Mouse (Mus musculus) liver, embryonic 11.5 days (tissue): ENCODE data around the gene Eif5a. TPM values are rescaled to one million over a fixed set of nuclear protein-coding genes. Genes with fewer than 3 reads are reported as not detected.

ENCODE experiments used
- ATAC-seq: fragments of 200-750 bp; cut with Nextera tagmentation; replicated peaks from 2 replicates; pipeline ENCODE4 v1.8.0; 2017; ENCODE audit warnings: moderate number of reproducible peaks, mild to moderate bottlenecking, moderate TSS enrichment, moderate library complexity; ENCODE audit not compliant: low FRiP score
- DNase-seq: peaks from one replicate; pipeline ENCODE4 v3.0.0-alpha.2; 2017; ENCODE audit warnings: low spot score
- H3K27ac ChIP-seq: fragments of 300-500 bp; sonication (generic); 2 replicates; pipeline ENCODE4 v1.5.1; 2014; ENCODE audit warnings: mild to moderate bottlenecking, low read depth, low read length, control low read depth
- H3K27me3 ChIP-seq: fragments of 300-500 bp; sonication (generic); replicated peaks from 2 replicates; pipeline ENCODE4 v1.6.1; 2014; ENCODE audit warnings: low read length, mixed read lengths; ENCODE audit not compliant: control insufficient read depth, insufficient read depth
- H3K36me3 ChIP-seq: fragments of 300-500 bp; sonication (generic); 2 replicates; pipeline ENCODE4 v1.6.1; 2014; ENCODE audit warnings: mild to moderate bottlenecking, low read length, moderate library complexity, mixed read lengths; ENCODE audit not compliant: control insufficient read depth, insufficient read depth
- H3K4me1 ChIP-seq: fragments of 300-500 bp; sonication (generic); replicated peaks from 2 replicates; pipeline ENCODE4 v1.6.1; 2014; ENCODE audit warnings: low read length, mixed read lengths; ENCODE audit not compliant: control insufficient read depth, insufficient read depth
- H3K4me2 ChIP-seq: fragments of 300-500 bp; sonication (generic); 2 replicates; pipeline ENCODE4 v1.6.1; 2014; ENCODE audit warnings: mild to moderate bottlenecking, control low read depth, moderate library complexity
- H3K4me3 ChIP-seq: fragments of 300-500 bp; sonication (generic); 2 replicates; pipeline ENCODE4 v1.5.1; 2014; ENCODE audit warnings: low read depth, low read length, control low read depth
- H3K9ac ChIP-seq: fragments of 300-500 bp; sonication (generic); 2 replicates; pipeline ENCODE4 v1.6.1; 2014; ENCODE audit warnings: low read depth, low read length, control low read depth
- H3K9me3 ChIP-seq: fragments of 300-500 bp; sonication (generic); 2 replicates; pipeline ENCODE4 v1.6.1; 2016; ENCODE audit warnings: low read length, inconsistent platforms, mixed read lengths; ENCODE audit not compliant: control insufficient read depth
- WGBS: fragments of 180-500 bp; shearing (Covaris S2); extraction: QIAGEN DNeasy Blood & Tissue Kit; methylation state at CpG from one replicate; pipeline ENCODE4 v1.1.7; 2014; 5-methylcytosine and 5-hydroxymethylcytosine counted together
- polyA plus RNA-seq: library from polyadenylated mRNA; unstranded; fragments of >200 nt; fragmentation: Nextera tagmentation; extraction: Ambion mirVana; gene quantifications from 2 replicates; pipeline ENCODE4 v1.2.1, GENCODE M21; 2014

Eif5a gene
- polyA plus RNA-seq, 1 experiment from 2014 or later: 2,995 TPM

GRCm38 (mm10) chr11:69908645-69909044 lies 13.1 kb downstream of the Eif5a start:
- H3K27ac ChIP-seq: no peak overlapping the region
- no peak overlapping the region for H3K4me2 ChIP-seq
- H3K36me3 ChIP-seq: peaks cover 79% of the 10 kb centered on the region
- no peak for ATAC-seq
- H3K4me1 ChIP-seq: no peaks in the 10 kb centered on the region
- H3K27me3 ChIP-seq: no peaks in the 10 kb centered on the region
- WGBS: 95% methylated on average over 11 of the region's 11 CpGs
- H3K4me3 ChIP-seq: peak overlapping the region; percentile 6; the same call in 1 of the 2 replicates
- H3K9ac ChIP-seq: no peak overlapping the region
- H3K9me3 ChIP-seq: no peaks in the 10 kb centered on the region
- no peak for DNase-seq

- DNase-seq (no peak), ATAC-seq (no peak)
- 94% methylated on average over 9 of the region's 9 CpGs for WGBS
- Histone ChIP-seq H3K9ac (no peak overlapping the region), H3K27ac (no peak overlapping the region), H3K9me3 (no peaks in the 10 kb centered on the region), H3K36me3 (peaks cover 57% of the 10 kb centered on the region), H3K4me2 (no peak overlapping the region), H3K4me3 (0 out of 2 replicates have a peak overlapping the region, but pooled peaks have one; percentile 3), H3K27me3 (no peaks in the 10 kb centered on the region), H3K4me1 (peaks cover 16% of the 10 kb centered on the region)
These were observed 17.4 kb downstream of the Eif5a start for GRCm38 (mm10) chr11:69904311-69904710.

- H3K36me3 ChIP-seq: peaks cover 44% of the 10 kb centered on the region
- no peaks in the 10 kb centered on the region for H3K9me3 ChIP-seq
- DNase-seq (no peak), ATAC-seq (no peak)
- H3K4me3 ChIP-seq: peak overlapping the region; percentile 85
- WGBS: 84% methylated on average over 13 of the region's 13 CpGs
- H3K27ac ChIP-seq: 0 out of 2 replicates have a peak overlapping the region, but pooled peaks have one; percentile 1
- H3K9ac ChIP-seq: peak overlapping the region; percentile 91
- H3K27me3 ChIP-seq: no peaks in the 10 kb centered on the region
- peaks cover 21% of the 10 kb centered on the region for H3K4me1 ChIP-seq
- peak overlapping the region; percentile 94 for H3K4me2 ChIP-seq
These were observed 18.8 kb downstream of the Eif5a start for GRCm38 (mm10) chr11:69902972-69903371.

GRCm38 (mm10) chr11:69901993-69902392 lies 19.8 kb downstream of the Eif5a start:
- H3K27me3 ChIP-seq: no peaks in the 10 kb centered on the region
- H3K9ac ChIP-seq: peak overlapping the region; percentile 91
- H3K4me1 ChIP-seq: peaks cover 21% of the 10 kb centered on the region
- no peak for ATAC-seq
- H3K9me3 ChIP-seq: no peaks in the 10 kb centered on the region
- peak overlapping the region; percentile 94 for H3K4me2 ChIP-seq
- peak overlapping the region; percentile 98 for H3K27ac ChIP-seq
- H3K36me3 ChIP-seq: peaks cover 34% of the 10 kb centered on the region
- H3K4me3 ChIP-seq: peak overlapping the region; percentile 85
- under 1% methylated on average over 39 of the region's 39 CpGs for WGBS
- peak; percentile 52 for DNase-seq

GRCm38 (mm10) chr11:69901406-69901846 lies 20.3 kb downstream of the Eif5a start:
- H3K4me3 ChIP-seq: peak overlapping the region; percentile 85
- DNase-seq (peak; percentile 90), ATAC-seq (peak; percentile 80)

GRCm38 (mm10) chr11:69900471-69901405 lies 21.0 kb downstream of the Eif5a start, which contains the start of the genes 2810408A11Rik and Neurl4:
Gene 2810408A11Rik, minus strand, starts transcription at chr11:69900987.
Gene Neurl4, plus strand, starts transcription at chr11:69901072.
- ATAC-seq (peak; percentile 92), DNase-seq (peak; percentile 90)

More at GRCm38 (mm10) chr11:69901406-69901846, 20.3 kb downstream of the Eif5a start:
- peak overlapping the region; percentile 91 for H3K9ac ChIP-seq
- no peaks in the 10 kb centered on the region for H3K27me3 ChIP-seq
- H3K36me3 ChIP-seq: peaks cover 28% of the 10 kb centered on the region
- peak overlapping the region; percentile 94 for H3K4me2 ChIP-seq
- no peaks in the 10 kb centered on the region for H3K9me3 ChIP-seq
- H3K27ac ChIP-seq: peak overlapping the region; percentile 98
- H3K4me1 ChIP-seq: peaks cover 21% of the 10 kb centered on the region
- under 1% methylated on average over 39 of the region's 42 CpGs for WGBS

GRCm38 (mm10) chr11:69899870-69900269 lies 21.9 kb downstream of the Eif5a start:
- H3K27ac ChIP-seq: no peak overlapping the region
- ATAC-seq: no peak
- H3K4me1 ChIP-seq: peaks cover 30% of the 10 kb centered on the region
- peak overlapping the region; percentile 85 for H3K4me3 ChIP-seq
- 37% methylated on average over 4 of the region's 4 CpGs for WGBS
- no peaks in the 10 kb centered on the region for H3K27me3 ChIP-seq
- H3K4me2 ChIP-seq: peak overlapping the region; percentile 94
- DNase-seq: no peak
- no peak overlapping the region; the same call in 1 of the 2 replicates for H3K9ac ChIP-seq
- H3K36me3 ChIP-seq: peaks cover 16% of the 10 kb centered on the region
- no peaks in the 10 kb centered on the region for H3K9me3 ChIP-seq

More at GRCm38 (mm10) chr11:69900471-69901405, 21.0 kb downstream of the Eif5a start, which contains the start of the genes 2810408A11Rik and Neurl4:
- H3K4me2 ChIP-seq: peak within 1 kb of the TSS; percentile 94
- H3K4me3 ChIP-seq: peak within 1 kb of the TSS; percentile 85
- no peaks in the 10 kb centered on the region for H3K27me3 ChIP-seq
- H3K36me3 ChIP-seq: peaks cover 21% of the 10 kb centered on the region
- H3K4me1 ChIP-seq: peaks cover 22% of the 10 kb centered on the region
- H3K9me3 ChIP-seq: no peaks in the 10 kb centered on the region
- H3K9ac ChIP-seq: peak within 1 kb of the TSS; percentile 91
- peak within 1 kb of the TSS; percentile 98 for H3K27ac ChIP-seq
- under 1% methylated on average over 38 of the region's 38 CpGs for WGBS

- Histone ChIP-seq H3K27me3 (no peaks in the 10 kb centered on the region), H3K9me3 (no peaks in the 10 kb centered on the region), H3K36me3 (no peaks in the 10 kb centered on the region), H3K4me1 (peaks cover 25% of the 10 kb centered on the region), H3K27ac (0 out of 2 replicates have a peak within 1 kb of the TSS, but pooled peaks have one; percentile 13), H3K9ac (no peak within 1 kb of the TSS), H3K4me2 (peak within 1 kb of the TSS; percentile 45), H3K4me3 (peak within 1 kb of the TSS; percentile 27)
- WGBS: 46% methylated on average over 4 of the region's 4 CpGs
- peak; percentile 75 for ATAC-seq
- no peak for DNase-seq
These were observed 26.5 kb downstream of the Eif5a start, which contains the start of gene Acap1 for GRCm38 (mm10) chr11:69895291-69895690. Gene Acap1, minus strand, starts transcription at chr11:69895539.
